Mouse (Mus musculus): ENCODE measurements at regions not wholly inside any gene's neighbourhood (a gene's known extent, or its start where the extent isn't known, plus 50 kb on each side); places are given as distances from the start of the nearest gene placed in this dataset.

GRCm38 (mm10) chr17:43219636-43220035 is 50.5 kb upstream of the Adgrf1 start:
- TF ChIP-seq POLR2A (IDR thresholded peaks at IDR 0.05; ENCODE audit: insufficient read depth, low read depth, low read length), result no peak
- no peak for TF ChIP-seq CTCF (IDR thresholded peaks at IDR 0.05; ENCODE audit: insufficient read depth, low read depth, low read length)

Measured in olfactory bulb, adult 2 months (tissue).